Mouse (Mus musculus): ENCODE measurements at regions not wholly inside any gene's neighbourhood (a gene's known extent, or its start where the extent isn't known, plus 50 kb on each side); places are given as distances from the start of the nearest gene placed in this dataset.

- ATAC-seq (ENCODE audit: low FRiP score, low read depth) (no peak), DNase-seq (ENCODE audit: low spot score) (no peak)
- H3K36me3 ChIP-seq (ENCODE audit: control insufficient read depth, insufficient read depth, low read length): no peaks in the 10 kb centered on the region
- TF ChIP-seq POLR2A (IDR thresholded peaks at IDR 0.05; ENCODE audit: borderline replicate concordance, extremely low read depth, insufficient read depth, insufficient read length): no peak
- H3K27me3 ChIP-seq (ENCODE audit: control insufficient read depth, insufficient read depth, low read length): no peaks in the 10 kb centered on the region
- H3K9me3 ChIP-seq (ENCODE audit: control insufficient read depth, low read length): no peaks in the 10 kb centered on the region
- H3K4me2 ChIP-seq (replicated peaks; ENCODE audit: low read depth, low read length, severe bottlenecking): no peak overlapping the region
- WGBS: 92% methylated on average over 2 of the region's 2 CpGs
- no peak overlapping the region for H3K4me3 ChIP-seq (replicated peaks; ENCODE audit: low read length)
- H3K4me1 ChIP-seq (ENCODE audit: control insufficient read depth, insufficient read depth, low read length): no peaks in the 10 kb centered on the region
- no peak overlapping the region for H3K27ac ChIP-seq (replicated peaks; ENCODE audit: low read depth, low read length)
- no peak overlapping the region for H3K9ac ChIP-seq (ENCODE audit: low read depth, low read length, severe bottlenecking)
Measured at GRCm38 (mm10) chr11:41728839-41729238, 271.8 kb downstream of the Gabrg2 start.

- no peaks in the 10 kb centered on the region for H3K36me3 ChIP-seq (ENCODE audit: control insufficient read depth, insufficient read depth, low read length)
- no peak for DNase-seq (ENCODE audit: low spot score)
- no peaks in the 10 kb centered on the region for H3K4me1 ChIP-seq (ENCODE audit: control insufficient read depth, insufficient read depth, low read length)
- no peak overlapping the region for H3K4me3 ChIP-seq (replicated peaks; ENCODE audit: low read length)
- H3K27ac ChIP-seq (replicated peaks; ENCODE audit: low read depth, low read length): no peak overlapping the region
- H3K4me2 ChIP-seq (replicated peaks; ENCODE audit: low read depth, low read length, severe bottlenecking): no peak overlapping the region
- H3K9ac ChIP-seq (ENCODE audit: low read depth, low read length, severe bottlenecking): no peak overlapping the region
- no peak for ATAC-seq (ENCODE audit: low FRiP score, low read depth)
- WGBS: 94% methylated on average over 1 of the region's 1 CpGs
- no peak for TF ChIP-seq POLR2A (IDR thresholded peaks at IDR 0.05; ENCODE audit: borderline replicate concordance, extremely low read depth, insufficient read depth, insufficient read length)
- H3K27me3 ChIP-seq (ENCODE audit: control insufficient read depth, insufficient read depth, low read length): no peaks in the 10 kb centered on the region
- H3K9me3 ChIP-seq (ENCODE audit: control insufficient read depth, low read length): no peaks in the 10 kb centered on the region
Measured at GRCm38 (mm10) chr11:41716616-41717015, 284.0 kb downstream of the Gabrg2 start.

- no peaks in the 10 kb centered on the region for H3K36me3 ChIP-seq (ENCODE audit: control insufficient read depth, insufficient read depth, low read length)
- no peak for ATAC-seq (ENCODE audit: low FRiP score, low read depth)
- WGBS: 67% methylated on average over 3 of the region's 3 CpGs
Measured at GRCm38 (mm10) chr11:41690682-41691081, 310.0 kb downstream of the Gabrg2 start.

GRCm38 (mm10) chr11:41682991-41683390, 317.7 kb downstream of the Gabrg2 start:
- no peak for TF ChIP-seq POLR2A (IDR thresholded peaks at IDR 0.05; ENCODE audit: borderline replicate concordance, extremely low read depth, insufficient read depth, insufficient read length)
- no peak overlapping the region for H3K4me2 ChIP-seq (replicated peaks; ENCODE audit: low read depth, low read length, severe bottlenecking)
- no peaks in the 10 kb centered on the region for H3K4me1 ChIP-seq (ENCODE audit: control insufficient read depth, insufficient read depth, low read length)
- no peak overlapping the region for H3K27ac ChIP-seq (replicated peaks; ENCODE audit: low read depth, low read length)
- H3K36me3 ChIP-seq (ENCODE audit: control insufficient read depth, insufficient read depth, low read length): no peaks in the 10 kb centered on the region
- WGBS: 67% methylated on average over 1 of the region's 1 CpGs
- ATAC-seq (ENCODE audit: low FRiP score, low read depth) (no peak), DNase-seq (ENCODE audit: low spot score) (no peak)
- H3K4me3 ChIP-seq (replicated peaks; ENCODE audit: low read length): no peak overlapping the region
- no peaks in the 10 kb centered on the region for H3K9me3 ChIP-seq (ENCODE audit: control insufficient read depth, low read length)
- H3K27me3 ChIP-seq (ENCODE audit: control insufficient read depth, insufficient read depth, low read length): no peaks in the 10 kb centered on the region
- no peak overlapping the region for H3K9ac ChIP-seq (ENCODE audit: low read depth, low read length, severe bottlenecking)

More at GRCm38 (mm10) chr11:41690682-41691081, 310.0 kb downstream of the Gabrg2 start:
- H3K4me2 ChIP-seq (replicated peaks; ENCODE audit: low read depth, low read length, severe bottlenecking): no peak overlapping the region
- H3K4me3 ChIP-seq (replicated peaks; ENCODE audit: low read length): no peak overlapping the region
- DNase-seq (ENCODE audit: low spot score): no peak
- TF ChIP-seq POLR2A (IDR thresholded peaks at IDR 0.05; ENCODE audit: borderline replicate concordance, extremely low read depth, insufficient read depth, insufficient read length): no peak
- H3K9me3 ChIP-seq (ENCODE audit: control insufficient read depth, low read length): no peaks in the 10 kb centered on the region
- H3K4me1 ChIP-seq (ENCODE audit: control insufficient read depth, insufficient read depth, low read length): no peaks in the 10 kb centered on the region
- H3K27ac ChIP-seq (replicated peaks; ENCODE audit: low read depth, low read length): no peak overlapping the region
- H3K9ac ChIP-seq (ENCODE audit: low read depth, low read length, severe bottlenecking): no peak overlapping the region
- no peaks in the 10 kb centered on the region for H3K27me3 ChIP-seq (ENCODE audit: control insufficient read depth, insufficient read depth, low read length)

- Histone ChIP-seq H3K4me2 (replicated peaks; ENCODE audit: low read depth, low read length, severe bottlenecking) (no peak overlapping the region), H3K9ac (ENCODE audit: low read depth, low read length, severe bottlenecking) (no peak overlapping the region), H3K4me3 (replicated peaks; ENCODE audit: low read length) (no peak overlapping the region), H3K36me3 (ENCODE audit: control insufficient read depth, insufficient read depth, low read length) (no peaks in the 10 kb centered on the region), H3K4me1 (ENCODE audit: control insufficient read depth, insufficient read depth, low read length) (no peaks in the 10 kb centered on the region), H3K27ac (replicated peaks; ENCODE audit: low read depth, low read length) (no peak overlapping the region), H3K27me3 (ENCODE audit: control insufficient read depth, insufficient read depth, low read length) (no peaks in the 10 kb centered on the region), H3K9me3 (ENCODE audit: control insufficient read depth, low read length) (no peaks in the 10 kb centered on the region)
- ATAC-seq (ENCODE audit: low FRiP score, low read depth) (no peak), DNase-seq (ENCODE audit: low spot score) (no peak)
- 85% methylated on average over 1 of the region's 1 CpGs for WGBS
- no peak for TF ChIP-seq POLR2A (IDR thresholded peaks at IDR 0.05; ENCODE audit: borderline replicate concordance, extremely low read depth, insufficient read depth, insufficient read length)
Measured at GRCm38 (mm10) chr11:41652566-41652965, 348.1 kb downstream of the Gabrg2 start.

- TF ChIP-seq POLR2A (IDR thresholded peaks at IDR 0.05; ENCODE audit: borderline replicate concordance, extremely low read depth, insufficient read depth, insufficient read length): no peak
- Histone ChIP-seq H3K4me1 (ENCODE audit: control insufficient read depth, insufficient read depth, low read length) (no peaks in the 10 kb centered on the region), H3K9ac (ENCODE audit: low read depth, low read length, severe bottlenecking) (0 out of 2 replicates have a peak overlapping the region, but pooled peaks have one; percentile 28), H3K27ac (replicated peaks; ENCODE audit: low read depth, low read length) (no peak overlapping the region), H3K4me3 (replicated peaks; ENCODE audit: low read length) (no peak overlapping the region), H3K27me3 (ENCODE audit: control insufficient read depth, insufficient read depth, low read length) (no peaks in the 10 kb centered on the region), H3K4me2 (replicated peaks; ENCODE audit: low read depth, low read length, severe bottlenecking) (no peak overlapping the region), H3K36me3 (ENCODE audit: control insufficient read depth, insufficient read depth, low read length) (no peaks in the 10 kb centered on the region), H3K9me3 (ENCODE audit: control insufficient read depth, low read length) (no peaks in the 10 kb centered on the region)
- DNase-seq (ENCODE audit: low spot score) (no peak), ATAC-seq (ENCODE audit: low FRiP score, low read depth) (no peak)
- 25% methylated on average over 4 of the region's 4 CpGs for WGBS
Measured at GRCm38 (mm10) chr11:41645502-41645891, 355.2 kb downstream of the Gabrg2 start.

All from limb, embryonic 14.5 days (tissue).